Comparison of ENCODE assay signal across 18 mouse cellular contexts in the genomic region with DNA sequence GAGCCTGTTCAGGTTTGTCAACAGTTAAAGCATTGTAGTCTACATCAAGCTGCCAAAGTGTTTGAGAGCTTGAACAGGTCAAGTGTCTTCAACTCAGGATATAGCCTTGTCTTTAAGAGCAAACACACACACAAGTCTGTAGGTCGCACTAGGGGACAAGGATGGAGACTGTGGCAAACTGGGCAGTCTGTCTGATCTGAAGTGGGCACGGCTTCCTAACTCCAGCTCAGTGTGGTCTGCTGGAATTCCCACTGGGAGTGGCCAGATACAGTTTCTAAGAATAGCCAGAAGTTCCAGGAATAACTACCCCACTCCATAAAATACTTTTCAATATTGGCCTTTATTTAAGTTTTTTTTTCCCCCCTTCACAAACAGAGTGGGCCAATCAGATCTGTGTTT. TPM values are rescaled to one million over a fixed set of nuclear protein-coding genes. Genes with fewer than 3 reads are reported as not detected.
DNase-seq lines count a peak whose midpoint lies in the region; ATAC-seq and TF ChIP-seq lines count a peak whose summit lies in the region.
"Had no signal": no experiment of that assay in that cellular context is flagged by ENCODE, and none has a peak within 500 bp of the region (broad histone marks: within the 10 kb centered on the region; RNA-seq: fewer than 3 reads in every experiment).

No protein-coding gene starts in this region.

- no peak for DNase-seq in gastrocnemius, adult 2 months
- no peak for DNase-seq in gastrocnemius, postnatal 14 days
- DNase-seq in kidney, postnatal 0 days (ENCODE audit: low spot score) = no peak
- DNase-seq in kidney, adult 9 months = no peak
- peak; percentile 74 for DNase-seq in heart, postnatal 0 days (ENCODE audit: low spot score)
- no peak for DNase-seq in left cerebral cortex, postnatal 4 days
- DNase-seq in right cerebral cortex, adult 2 months (ENCODE audit: low spot score in 2 of 2) = no peak
- DNase-seq: embryo, embryonic 11 days; lung, postnatal 14 days; right cerebral cortex, postnatal 14 days; thymus, adult 18-20 months had no signal

- no peak overlapping the region for H3K4me2 ChIP-seq in kidney, postnatal 0 days (ENCODE audit: low read length)
- no peak overlapping the region; the same call in 1 of the 2 replicates for H3K4me2 ChIP-seq in heart, postnatal 0 days (ENCODE audit: low read depth, low read length)
- peak overlapping the region; percentile 56 for H3K4me2 ChIP-seq in myocyte (ENCODE audit: low read depth)
- H3K4me2 ChIP-seq: hindbrain, embryonic 14.5 days; liver, embryonic 11.5 days had no signal

- no peaks in the 10 kb centered on the region for H3K9me3 ChIP-seq in kidney, postnatal 0 days (replicated peaks; ENCODE audit: low read length)
- no peaks in the 10 kb centered on the region for H3K9me3 ChIP-seq in heart, postnatal 0 days (replicated peaks; ENCODE audit: control insufficient read depth, low read length)
- H3K9me3 ChIP-seq: midbrain, embryonic 10.5 days had no signal

- H3K4me1 ChIP-seq in kidney, postnatal 0 days (replicated peaks; ENCODE audit: insufficient read depth, low read length) = 0 out of 2 replicates have a peak, but pooled peaks cover 27% of the 10 kb centered on the region
- peaks cover 34% of the 10 kb centered on the region for H3K4me1 ChIP-seq in heart, postnatal 0 days (ENCODE audit: control insufficient read depth, insufficient read depth)

- no peak for ATAC-seq in kidney, postnatal 0 days (replicated peaks; ENCODE audit: low FRiP score, low read depth)
- ATAC-seq in heart, postnatal 0 days (ENCODE audit: insufficient read depth, low read depth) = peak; percentile 83

- H3K9ac ChIP-seq in kidney, postnatal 0 days (ENCODE audit: low read depth, low read length) = no peak overlapping the region
- no peak overlapping the region for H3K9ac ChIP-seq in heart, postnatal 0 days (replicated peaks; ENCODE audit: low read depth, low read length)
- H3K9ac ChIP-seq: hindbrain, embryonic 14.5 days had no signal

- no peaks in the 10 kb centered on the region for H3K36me3 ChIP-seq in kidney, postnatal 0 days (ENCODE audit: insufficient read depth, low read length)
- H3K36me3 ChIP-seq in heart, postnatal 0 days (replicated peaks; ENCODE audit: control insufficient read depth, insufficient read depth, low read length) = no peaks in the 10 kb centered on the region
- H3K36me3 ChIP-seq in myocyte (ENCODE audit: control insufficient read depth, insufficient read depth) = no peaks in the 10 kb centered on the region

- no peak for TF ChIP-seq CTCF in gastrocnemius, adult 2 months (IDR thresholded peaks at IDR 0.05)
- TF ChIP-seq CTCF in kidney, postnatal 0 days (IDR thresholded peaks at IDR 0.05; ENCODE audit: low read depth) = no peak
- no peak for TF ChIP-seq CTCF in heart, postnatal 0 days (IDR thresholded peaks at IDR 0.05; ENCODE audit: low read depth)

- no peak overlapping the region for H3K4me3 ChIP-seq in gastrocnemius, adult 2 months
- no peak overlapping the region for H3K4me3 ChIP-seq in kidney, postnatal 0 days (replicated peaks; ENCODE audit: low read depth, low read length)
- H3K4me3 ChIP-seq in heart, postnatal 0 days (ENCODE audit: low read depth, low read length) = no peak overlapping the region
- no peak overlapping the region for H3K4me3 ChIP-seq in myocyte
- H3K4me3 ChIP-seq: erythroblast, embryonic 14.5 days; left cerebral cortex, adult 2 months; midbrain, embryonic 10.5 days had no signal

- TF ChIP-seq EP300 in heart, postnatal 0 days (IDR thresholded peaks at IDR 0.05; ENCODE audit: low read depth) = no peak

- peak overlapping the region; percentile 50 for H3K27ac ChIP-seq in gastrocnemius, adult 2 months
- peak overlapping the region; percentile 25; the same call in 1 of the 2 replicates for H3K27ac ChIP-seq in kidney, postnatal 0 days
- peak overlapping the region; percentile 81 for H3K27ac ChIP-seq in heart, postnatal 0 days (ENCODE audit: low read depth)
- H3K27ac ChIP-seq: hindbrain, embryonic 14.5 days; left cerebral cortex, adult 2 months; midbrain, embryonic 10.5 days had no signal

- no peaks in the 10 kb centered on the region for H3K27me3 ChIP-seq in kidney, postnatal 0 days (ENCODE audit: insufficient read depth, low read length)
- H3K27me3 ChIP-seq in heart, postnatal 0 days (ENCODE audit: control insufficient read depth, insufficient read depth, low read length) = no peaks in the 10 kb centered on the region
- no peaks in the 10 kb centered on the region for H3K27me3 ChIP-seq in myocyte (ENCODE audit: control insufficient read depth, insufficient read depth, insufficient read length)
- H3K27me3 ChIP-seq: CH12.LX had no signal

- WGBS in kidney, postnatal 0 days = 62% methylated on average over 2 of the region's 2 CpGs
- WGBS in heart, postnatal 0 days = 20% methylated on average over 2 of the region's 2 CpGs

- TF ChIP-seq POLR2A in myocyte (IDR thresholded peaks at IDR 0.05; ENCODE audit: insufficient read length, low read depth) = peak; percentile 22

- H3K79me2 ChIP-seq in myocyte (ENCODE audit: control insufficient read depth, insufficient read depth) = no peaks in the 10 kb centered on the region

- no peak overlapping the region for H3ac ChIP-seq in myocyte (ENCODE audit: control insufficient read depth, insufficient read length)

- intact Hi-C loops in gastrocnemius, adult 2 months (cut with DNase I) = no loop called here
- intact Hi-C loops in gastrocnemius, postnatal 14 days (cut with DNase I; ENCODE audit: low total_unique reads) = no loop called here
- intact Hi-C loops in left cerebral cortex, postnatal 4 days (cut with DNase I) = no loop called here

TF ChIP-seq in myocyte, 11 proteins besides CTCF, POLR2A, EP300 and RAD21:
- TF ChIP-seq E2F4 (IDR thresholded peaks at IDR 0.05; ENCODE audit: insufficient read depth) = no peak
- no peak for TF ChIP-seq TCF3 (IDR thresholded peaks at IDR 0.05; ENCODE audit: insufficient read length, low read depth)
- TF ChIP-seq USF1 (IDR thresholded peaks at IDR 0.05; ENCODE audit: low read depth) = no peak

RNA-seq across cellular contexts. Expression of a gene that starts 37.8 kb away (rescaled TPM):
- 1 to 10 TPM; 2.1 to 3.0 TPM for total RNA-seq in gastrocnemius, adult 2 months (2021)
- 1 to 10 TPM; 4.6 to 4.7 TPM for total RNA-seq in gastrocnemius, postnatal 14 days (2021)
- polyA plus RNA-seq in kidney, postnatal 0 days (2015; fragmentation: Nextera tagmentation; extraction: Ambion mirVana) = 3.9 TPM in 2 replicates
- total RNA-seq in heart, postnatal 0 days (2014; rRNA removed; ENCODE audit: low replicate concordance) = 3.5 and 4.2 TPM in 2 replicates
- polyA plus RNA-seq in heart, postnatal 0 days (2015; fragmentation: Nextera tagmentation; extraction: Ambion mirVana) = 0.63 and 0.86 TPM in 2 replicates
- polyA plus RNA-seq in myocyte (2012; fragmentation: generic; extraction: Trizol) = 1.9 TPM
- total RNA-seq in left cerebral cortex, postnatal 4 days (2021) = 1 to 10 TPM; 4.7 to 5.4 TPM

RNA-seq across cellular contexts. Expression of a gene that starts 38.2 kb away (rescaled TPM):
- 10 to 100 TPM in 1 of 2 experiments, 1 to 10 TPM in 1; 8.5 to 20.0 TPM for total RNA-seq in gastrocnemius, adult 2 months (2021)
- 10 to 100 TPM; 15.1 to 15.8 TPM for total RNA-seq in gastrocnemius, postnatal 14 days (2021)
- polyA plus RNA-seq in kidney, postnatal 0 days (2015; fragmentation: Nextera tagmentation; extraction: Ambion mirVana) = 20.0 and 20.4 TPM in 2 replicates
- total RNA-seq in heart, postnatal 0 days (2014; rRNA removed; ENCODE audit: low replicate concordance) = 21.4 and 24.1 TPM in 2 replicates
- polyA plus RNA-seq in heart, postnatal 0 days (2015; fragmentation: Nextera tagmentation; extraction: Ambion mirVana) = 15.2 and 17.9 TPM in 2 replicates
- polyA plus RNA-seq in myocyte (2012; fragmentation: generic; extraction: Trizol) = 6.6 TPM
- total RNA-seq in left cerebral cortex, postnatal 4 days (2021) = 10 to 100 TPM; 20.1 to 20.9 TPM

Comparison
In these comparisons a context has a peak if more than half of its experiments do, and no peak if none do; other contexts are left out.
1. H3K27ac ChIP-seq: peak in every context shown above with its lines; median percentile 81 in heart, postnatal 0 days; 50 in gastrocnemius, adult 2 months; 25 in kidney, postnatal 0 days.